Mouse (Mus musculus): ENCODE results near the gene Fgf12.

DNA sequence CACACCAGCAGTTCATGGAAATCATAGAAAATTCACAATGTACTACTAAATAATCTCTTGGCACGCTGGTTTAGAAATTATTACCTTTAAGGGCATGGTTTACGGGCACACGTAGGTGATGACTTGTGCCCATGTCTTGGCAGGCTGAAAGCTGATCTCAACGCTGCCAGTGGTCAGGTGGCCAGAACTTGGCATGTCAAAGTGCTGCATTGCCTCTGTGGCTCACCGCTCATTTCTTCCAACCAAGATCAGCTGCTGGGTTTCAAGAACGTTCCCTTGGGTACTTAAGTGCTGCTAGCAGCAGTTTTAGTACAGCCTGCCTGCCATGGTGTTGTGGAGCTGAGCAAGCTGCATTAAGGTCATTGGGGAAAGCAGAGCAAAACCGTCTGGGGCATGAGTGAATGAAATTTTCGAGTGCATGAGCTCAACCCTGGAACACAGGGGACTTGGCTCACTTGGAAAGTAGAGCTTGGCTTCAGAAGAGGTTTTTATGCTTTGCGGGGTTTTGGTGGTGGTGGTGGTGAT lies 63.9 kb downstream of the Fgf12 start:
- TF ChIP-seq CTCF (IDR thresholded peaks at IDR 0.05; ENCODE audit: low read depth, low read length) (no peak), POLR2A (IDR thresholded peaks at IDR 0.05; ENCODE audit: extremely low read depth, insufficient read depth, low read length) (no peak)
